Mouse (Mus musculus): ENCODE measurements at regions not wholly inside any gene's neighbourhood (a gene's known extent, or its start where the extent isn't known, plus 50 kb on each side); places are given as distances from the start of the nearest gene placed in this dataset.
"Not testable (repeated sequence)": the region's sequence is repeated elsewhere in the genome, so short reads cannot be mapped to it uniquely, and the experiment has no call there.

DNA sequence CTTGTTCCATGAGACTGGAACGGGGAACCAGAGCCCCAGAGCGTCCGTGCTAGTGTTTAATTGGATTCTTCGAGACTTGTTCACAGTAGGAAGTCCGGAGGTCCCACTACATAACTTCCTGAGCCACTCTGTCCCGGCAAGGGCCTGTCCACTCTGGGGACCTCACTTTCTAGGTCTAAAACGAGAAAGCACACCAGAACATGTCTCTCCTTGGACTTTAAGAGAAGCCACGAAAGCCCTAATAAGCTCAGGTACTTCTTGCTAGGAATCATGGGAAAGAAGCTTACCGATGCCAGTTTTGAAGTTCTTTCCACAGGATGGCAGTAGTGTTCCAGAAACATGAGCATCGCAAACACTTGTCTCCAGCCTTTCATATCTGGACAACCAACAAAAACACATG lies 122.0 kb upstream of the Olfr1324 start:
- intact Hi-C loops (cut with DNase I), result loop anchor here (5.0 to 10.0 kb wide), 2 partner anchors 822 to 1865 kb away; no protein-coding TSS in a partner anchor

DNA sequence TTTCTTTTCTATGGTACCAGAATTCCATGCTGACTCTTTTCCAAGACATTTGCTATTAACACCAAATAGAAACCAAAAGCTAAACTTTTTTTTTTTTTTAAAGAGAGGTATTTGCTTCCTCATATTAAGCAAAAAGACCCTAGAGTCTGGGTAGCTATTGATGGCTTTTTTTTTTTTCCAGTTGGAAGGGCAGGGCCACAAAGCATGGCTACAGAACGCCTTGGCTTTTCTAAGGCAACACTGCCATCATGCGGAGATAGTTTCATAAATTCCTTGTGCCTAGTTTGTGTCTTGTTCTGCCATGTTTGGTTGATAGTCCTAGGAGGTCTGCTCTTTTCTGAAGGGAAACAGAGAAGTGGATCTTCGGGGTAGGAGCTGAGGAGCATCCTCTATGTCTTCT lies 121.4 kb upstream of the Olfr1324 start:
- intact Hi-C loops (cut with DNase I), result loop anchor here (1.0 to 10.0 kb wide), 3 partner anchors 823 to 1865 kb away; no protein-coding TSS in a partner anchor
- peak in 1 of 2 experiments; percentile 86 for DNase-seq

More for the DNA sequence above, 122.0 kb upstream of the Olfr1324 start:
- peak in 1 of 2 experiments; percentile 68 for DNase-seq

GRCm38 (mm10) chrX:50537785-50538159 lies 109.5 kb upstream of the Olfr1324 start:
- DNase-seq; intact Hi-C loops (cut with DNase I): not testable (repeated sequence)

DNA sequence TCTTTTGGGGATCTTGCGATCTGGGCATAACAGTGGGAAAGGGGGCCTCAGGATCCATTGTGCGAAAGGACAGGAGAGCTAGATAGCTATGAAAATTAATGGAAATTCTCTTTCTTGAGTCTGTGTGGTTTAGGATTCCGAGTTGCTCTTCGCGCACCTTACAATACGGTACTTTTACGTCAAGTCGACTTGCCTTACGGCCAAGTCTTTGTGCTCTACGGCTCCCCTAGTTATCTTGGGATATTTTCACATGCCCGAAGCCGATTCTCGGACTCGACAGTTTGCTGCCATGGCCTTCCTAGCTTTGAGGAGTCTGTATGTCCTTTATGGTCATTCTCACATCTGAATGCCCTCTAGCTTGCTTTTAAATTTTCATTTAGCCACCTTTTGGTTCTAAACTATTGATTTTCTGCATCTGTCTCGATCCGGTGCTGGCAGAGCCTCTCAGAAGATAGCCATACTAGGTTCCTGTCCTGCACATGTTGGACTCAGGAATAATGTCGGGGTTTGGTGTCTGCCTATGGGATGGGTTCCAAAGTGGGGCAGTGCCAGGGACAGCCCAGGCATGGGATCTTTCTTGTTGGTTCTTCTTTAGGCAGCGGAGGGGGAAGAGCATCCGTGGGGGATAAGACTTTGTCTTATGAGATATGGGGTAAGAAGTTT lies 109.0 kb upstream of the Olfr1324 start:
- intact Hi-C loops (cut with DNase I), result no loop called here
- peak; percentile 14 to 65 for DNase-seq

DNA sequence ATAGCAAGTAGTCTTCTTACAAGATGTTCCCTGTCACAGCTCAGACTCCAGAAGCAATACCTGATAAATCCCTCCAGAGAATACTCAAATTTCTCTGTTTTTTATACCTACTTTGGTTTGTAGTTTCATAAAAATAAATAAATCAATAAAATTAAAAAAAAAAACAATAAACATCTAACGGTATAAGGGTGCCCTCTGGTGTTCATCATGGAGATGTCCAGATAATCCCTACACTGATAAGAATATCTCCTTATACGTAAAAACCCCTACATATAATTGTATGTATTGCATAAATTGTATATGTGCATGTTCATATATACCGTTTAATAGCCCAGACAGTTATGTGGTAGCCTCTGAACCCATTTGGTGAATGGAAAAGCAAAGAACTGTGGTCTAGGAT lies 75.7 kb upstream of the Olfr1324 start:
- DNase-seq, result no peak
- intact Hi-C loops (cut with DNase I), result no loop called here

DNA sequence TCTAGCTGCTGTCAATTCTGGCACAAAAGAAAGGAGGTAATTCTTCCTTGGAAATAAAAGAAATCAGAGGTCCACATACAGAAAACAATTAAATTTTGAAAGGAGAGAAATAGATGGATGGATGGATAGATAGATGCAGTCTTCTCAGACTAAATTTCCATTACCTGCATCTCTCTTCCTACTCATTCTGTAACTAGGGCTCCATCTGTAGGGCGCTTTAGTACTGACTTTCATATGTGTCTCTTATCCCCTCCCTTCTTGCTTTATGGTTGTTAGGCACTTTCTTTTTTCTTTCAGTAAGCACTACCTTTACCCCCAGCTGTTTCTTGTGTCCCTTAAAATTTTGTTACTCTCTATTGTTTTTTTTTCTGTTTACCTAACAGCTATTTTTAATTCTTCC lies 72.9 kb upstream of the Olfr1324 start:
- intact Hi-C loops (cut with DNase I), result no loop called here
- no peak for DNase-seq

- DNase-seq; intact Hi-C loops (cut with DNase I): not testable (repeated sequence)
These were observed 62.2 kb upstream of the Olfr1324 start for GRCm38 (mm10) chrX:50490477-50490967.
